Mouse (Mus musculus): ENCODE results near the gene Sult1e1.

Gene Sult1e1

GRCm38 (mm10) chr5:87591494-87591893 lies at the start of gene Sult1e1:
Gene Sult1e1 (minus strand): TSS chr5:87591594.
- in situ Hi-C loops (cut with MboI; ENCODE audit: low pct_unique_long_range_greater_than_20kb in 1 of 2, low sequenced_read_pairs in 2 of 2, unreplicated experiment in 1 of 2): no loop called here

GRCm38 (mm10) chr5:87622681-87623080 lies 31.3 kb upstream of the Sult1e1 start:
- in situ Hi-C loops (cut with MboI; ENCODE audit: low pct_unique_long_range_greater_than_20kb in 1 of 2, low sequenced_read_pairs in 2 of 2, unreplicated experiment in 1 of 2): no loop called here

GRCm38 (mm10) chr5:87615128-87615390 lies 23.7 kb upstream of the Sult1e1 start:
- in situ Hi-C loops (cut with MboI; ENCODE audit: low pct_unique_long_range_greater_than_20kb in 1 of 2, low sequenced_read_pairs in 2 of 2, unreplicated experiment in 1 of 2): no loop called here

DNA sequence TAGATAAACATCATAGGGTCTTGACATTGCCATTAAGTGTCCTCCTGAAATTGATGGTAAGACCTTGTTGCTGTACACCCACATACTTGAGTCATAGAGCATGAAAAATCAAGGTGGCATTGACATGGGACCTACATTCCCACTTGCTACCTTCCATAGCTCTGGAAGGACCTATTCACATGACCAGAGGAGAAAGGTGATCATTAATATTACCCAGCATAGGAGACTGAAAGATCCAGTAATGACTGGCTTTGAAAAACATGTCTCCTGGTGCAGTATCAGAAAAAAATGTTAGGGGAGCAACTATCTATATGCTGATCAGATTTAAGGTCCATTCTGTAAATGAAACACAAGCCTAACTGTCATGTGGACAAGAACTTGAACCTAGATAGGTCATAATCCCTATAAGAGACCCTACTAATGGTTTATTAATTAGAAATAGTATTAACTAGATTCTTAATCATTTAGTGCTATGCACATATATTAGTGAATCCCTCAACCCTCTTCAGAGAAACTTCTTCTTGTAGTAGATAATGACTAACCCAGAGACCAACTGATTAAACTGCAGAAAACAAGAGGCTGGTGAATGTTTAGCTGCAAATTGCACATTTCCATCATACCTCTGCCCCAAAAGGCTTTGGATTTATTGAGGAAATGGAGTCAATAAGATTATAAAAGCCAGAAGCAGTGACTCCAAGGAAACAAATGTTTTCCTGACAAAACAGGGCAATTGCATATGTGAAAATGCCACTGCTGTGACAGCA lies 23.2 kb upstream of the Sult1e1 start:
- in situ Hi-C loops (cut with MboI; ENCODE audit: low pct_unique_long_range_greater_than_20kb in 1 of 2, low sequenced_read_pairs in 2 of 2, unreplicated experiment in 1 of 2): no loop called here

- in situ Hi-C loops (cut with MboI; ENCODE audit: low pct_unique_long_range_greater_than_20kb in 1 of 2, low sequenced_read_pairs in 2 of 2, unreplicated experiment in 1 of 2): no loop called here
These were observed 9.6 kb upstream of the Sult1e1 start for GRCm38 (mm10) chr5:87601018-87601417.

- in situ Hi-C loops (cut with MboI; ENCODE audit: low pct_unique_long_range_greater_than_20kb in 1 of 2, low sequenced_read_pairs in 2 of 2, unreplicated experiment in 1 of 2): no loop called here
These were observed 6.5 kb upstream of the Sult1e1 start for GRCm38 (mm10) chr5:87597891-87598290.

GRCm38 (mm10) chr5:87589916-87590315 lies 1.5 kb downstream of the Sult1e1 start:
- in situ Hi-C loops (cut with MboI; ENCODE audit: low pct_unique_long_range_greater_than_20kb in 1 of 2, low sequenced_read_pairs in 2 of 2, unreplicated experiment in 1 of 2): no loop called here

- in situ Hi-C loops (cut with MboI; ENCODE audit: low pct_unique_long_range_greater_than_20kb in 1 of 2, low sequenced_read_pairs in 2 of 2, unreplicated experiment in 1 of 2): no loop called here
These were observed 11.0 kb downstream of the Sult1e1 start for GRCm38 (mm10) chr5:87580389-87580788.

DNA sequence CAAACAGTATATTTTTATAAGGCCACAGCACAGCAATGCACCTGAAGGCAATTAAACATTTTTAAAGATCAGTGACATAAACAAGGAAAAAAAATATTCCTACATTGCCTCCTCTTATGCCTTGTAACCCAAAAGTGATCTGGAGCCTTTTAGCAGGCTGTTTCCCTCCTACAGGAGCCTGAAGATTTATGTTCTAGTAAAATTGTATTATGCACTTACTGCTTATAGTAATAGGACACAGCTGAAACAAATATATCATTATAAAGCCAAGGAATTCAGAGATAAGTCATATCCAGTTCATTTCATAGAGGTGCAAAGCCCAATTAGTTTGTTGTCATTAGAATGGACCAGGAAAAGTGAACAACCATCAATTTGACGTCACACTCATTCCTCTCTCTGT lies 17.2 kb downstream of the Sult1e1 start:
- in situ Hi-C loops (cut with MboI; ENCODE audit: low pct_unique_long_range_greater_than_20kb in 1 of 2, low sequenced_read_pairs in 2 of 2, unreplicated experiment in 1 of 2): no loop called here

- in situ Hi-C loops (cut with MboI; ENCODE audit: low pct_unique_long_range_greater_than_20kb in 1 of 2, low sequenced_read_pairs in 2 of 2, unreplicated experiment in 1 of 2): no loop called here
These were observed 17.9 kb downstream of the Sult1e1 start for GRCm38 (mm10) chr5:87573490-87573889.

- in situ Hi-C loops (cut with MboI; ENCODE audit: low pct_unique_long_range_greater_than_20kb in 1 of 2, low sequenced_read_pairs in 2 of 2, unreplicated experiment in 1 of 2): no loop called here
These were observed 18.6 kb downstream of the Sult1e1 start for GRCm38 (mm10) chr5:87572781-87573180.

GRCm38 (mm10) chr5:87568845-87569244 lies 22.5 kb downstream of the Sult1e1 start, which contains the start of gene Sult1d1:
Gene Sult1d1 (minus strand): TSS chr5:87569027.
- in situ Hi-C loops (cut with MboI; ENCODE audit: low pct_unique_long_range_greater_than_20kb in 1 of 2, low sequenced_read_pairs in 2 of 2, unreplicated experiment in 1 of 2): no loop called here

- in situ Hi-C loops (cut with MboI; ENCODE audit: low pct_unique_long_range_greater_than_20kb in 1 of 2, low sequenced_read_pairs in 2 of 2, unreplicated experiment in 1 of 2): no loop called here
These were observed 24.1 kb downstream of the Sult1e1 start for GRCm38 (mm10) chr5:87567306-87567705.

DNA sequence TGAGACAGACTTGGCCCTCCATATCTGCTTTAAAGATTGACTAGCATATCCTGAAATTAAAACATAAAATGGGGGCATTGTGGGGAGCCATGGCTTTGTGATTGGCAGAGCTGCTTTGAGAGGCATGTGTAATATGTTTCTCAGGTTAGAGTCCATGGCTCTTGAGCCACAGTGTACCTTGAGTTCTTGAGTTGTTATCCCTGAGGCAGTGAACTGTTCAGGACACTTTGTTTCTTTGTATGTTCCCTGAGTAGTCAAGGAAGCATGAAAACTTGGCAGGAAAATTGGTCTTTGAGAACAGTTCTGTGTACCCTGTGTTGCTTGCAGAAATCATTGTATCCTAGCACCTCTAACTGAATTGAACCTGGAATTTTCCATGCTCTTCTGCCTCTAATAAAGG lies 28.4 kb downstream of the Sult1e1 start:
- in situ Hi-C loops (cut with MboI; ENCODE audit: low pct_unique_long_range_greater_than_20kb in 1 of 2, low sequenced_read_pairs in 2 of 2, unreplicated experiment in 1 of 2): no loop called here

- in situ Hi-C loops (cut with MboI; ENCODE audit: low pct_unique_long_range_greater_than_20kb in 1 of 2, low sequenced_read_pairs in 2 of 2, unreplicated experiment in 1 of 2): no loop called here
These were observed 28.9 kb downstream of the Sult1e1 start for GRCm38 (mm10) chr5:87562526-87562925.

GRCm38 (mm10) chr5:87560145-87560544 lies 31.2 kb downstream of the Sult1e1 start:
- in situ Hi-C loops (cut with MboI; ENCODE audit: low pct_unique_long_range_greater_than_20kb in 1 of 2, low sequenced_read_pairs in 2 of 2, unreplicated experiment in 1 of 2): no loop called here

- in situ Hi-C loops (cut with MboI; ENCODE audit: low pct_unique_long_range_greater_than_20kb in 1 of 2, low sequenced_read_pairs in 2 of 2, unreplicated experiment in 1 of 2): no loop called here
These were observed 40.5 kb downstream of the Sult1e1 start for GRCm38 (mm10) chr5:87550935-87551334.

DNA sequence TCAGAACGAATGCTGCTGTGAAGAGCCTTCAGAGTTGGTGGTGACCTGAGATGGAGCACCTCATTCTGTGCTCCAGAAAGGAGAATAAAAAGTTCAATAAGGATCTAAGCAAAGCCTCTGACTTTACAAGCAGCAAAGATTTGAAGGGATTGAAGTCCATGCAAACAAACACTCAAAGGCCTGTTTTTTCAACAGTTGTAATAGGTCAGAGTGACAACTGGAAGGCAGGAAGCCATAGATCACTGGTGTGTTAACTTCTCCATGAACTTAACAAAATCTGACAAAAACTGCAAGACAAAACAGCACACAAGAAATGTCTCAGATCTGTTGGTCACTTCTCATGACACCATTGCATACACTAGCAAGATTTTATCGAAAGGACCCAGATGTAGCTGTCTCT lies 53.3 kb downstream of the Sult1e1 start, which contains the start of gene Sult1b1:
Sult1b1 (minus strand) TSS at position 85 of the 400 bp plus-strand sequence.
- in situ Hi-C loops (cut with MboI; ENCODE audit: low pct_unique_long_range_greater_than_20kb in 1 of 2, low sequenced_read_pairs in 2 of 2, unreplicated experiment in 1 of 2): no loop called here

DNA sequence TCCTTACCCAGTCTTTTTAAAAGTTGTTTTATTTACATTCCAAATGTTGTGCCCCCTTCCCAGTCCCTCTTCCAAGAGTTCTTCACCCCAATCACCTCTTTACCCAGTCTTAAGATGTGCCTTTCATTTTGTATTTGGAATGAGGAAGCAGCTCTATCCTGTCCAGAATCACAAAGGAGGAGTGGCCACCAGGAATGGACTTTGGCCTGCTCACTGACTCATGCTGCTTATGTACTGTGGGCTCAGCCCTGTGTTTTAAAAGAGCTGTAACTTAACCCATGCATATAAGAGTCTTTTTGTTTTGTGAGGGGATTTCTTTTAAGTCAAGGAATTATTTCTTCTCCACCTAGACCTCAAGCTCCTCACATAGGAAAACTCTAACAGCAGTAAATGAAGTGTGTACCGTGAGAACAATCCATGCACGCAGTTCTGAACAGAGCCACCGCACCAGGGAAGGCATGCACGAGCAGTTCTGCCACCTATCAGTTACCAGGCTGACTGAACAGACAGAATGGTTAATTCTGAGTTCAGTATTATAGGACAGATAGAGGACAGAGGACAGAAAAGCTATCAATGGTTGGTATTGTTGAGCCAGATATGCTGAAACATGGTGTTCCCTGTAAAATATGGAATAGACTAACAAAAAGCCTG lies 55.3 kb downstream of the Sult1e1 start:
- in situ Hi-C loops (cut with MboI; ENCODE audit: low pct_unique_long_range_greater_than_20kb in 1 of 2, low sequenced_read_pairs in 2 of 2, unreplicated experiment in 1 of 2): no loop called here

DNA sequence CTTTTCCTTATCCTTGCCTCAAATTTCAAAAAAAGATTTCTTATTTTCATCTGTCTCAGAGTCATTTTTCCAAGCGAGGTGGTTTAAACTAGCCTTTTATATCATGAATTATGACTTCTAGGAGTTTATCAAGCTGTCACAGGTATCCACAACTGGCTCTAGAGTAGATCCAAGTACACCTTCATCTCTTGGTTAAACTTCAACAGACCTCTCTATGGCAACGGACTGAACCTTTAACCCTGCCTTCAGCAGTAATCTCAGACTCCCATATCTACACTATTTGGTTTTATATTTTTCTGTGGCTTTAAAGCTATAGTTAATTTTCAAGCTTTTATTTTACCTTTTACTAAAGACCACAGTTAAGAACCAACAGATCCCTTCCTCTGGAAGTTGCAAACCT lies 59.1 kb downstream of the Sult1e1 start:
- in situ Hi-C loops (cut with MboI; ENCODE audit: low pct_unique_long_range_greater_than_20kb in 1 of 2, low sequenced_read_pairs in 2 of 2, unreplicated experiment in 1 of 2): no loop called here

All from mouse embryonic stem cell (cell line).